Mouse (Mus musculus): ENCODE data around the gene Itpr1.
A peak's percentile ranks its signal among the peaks of the same experiment; 100 is the strongest.

The Itpr1 gene

DNA sequence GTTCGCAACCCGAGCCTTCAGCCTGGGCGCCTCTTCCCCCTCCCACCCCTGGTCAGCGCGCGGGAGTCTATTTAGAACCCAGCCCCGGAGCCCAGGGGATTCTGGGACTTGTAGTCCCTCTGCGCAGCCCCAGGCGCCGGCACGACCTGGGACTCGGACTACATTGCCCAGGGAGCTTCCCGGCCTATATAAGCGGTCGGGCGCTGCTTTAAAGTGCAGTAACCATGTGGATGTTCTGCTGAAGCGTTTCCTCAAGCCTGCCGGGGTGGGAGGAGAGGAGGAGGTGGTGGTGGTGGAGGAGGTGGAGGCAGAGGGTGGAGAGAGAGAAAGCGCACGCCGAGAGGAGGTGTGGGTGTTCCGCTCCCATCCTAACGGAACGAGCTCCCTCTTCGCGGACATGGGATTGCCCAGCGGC, at the start of gene Itpr1:
Itpr1 (plus strand) TSS at position 216 of the 415 bp plus-strand sequence.
- DNase-seq (ENCODE audit: low read depth) = peak; percentile 99

DNA sequence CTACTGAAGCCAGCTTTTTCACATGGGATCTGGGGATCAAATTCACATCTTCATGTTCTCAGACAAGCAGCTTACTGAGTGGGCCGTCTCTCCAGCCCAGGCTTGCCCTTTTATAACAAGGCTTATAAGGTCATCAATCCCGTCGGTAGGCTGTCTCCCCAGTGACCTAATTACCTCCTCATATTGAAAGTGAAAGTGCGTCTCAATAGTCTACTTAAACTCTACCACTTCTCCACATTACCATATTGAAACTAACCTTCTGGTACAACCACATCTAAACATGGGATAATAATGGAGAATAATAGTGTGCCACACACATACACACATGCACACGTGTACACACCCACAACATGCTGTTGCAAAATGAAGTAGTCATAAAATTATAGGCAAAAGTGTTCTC, 48.0 kb upstream of the Itpr1 start:
- no peak for DNase-seq (ENCODE audit: low read depth)

DNA sequence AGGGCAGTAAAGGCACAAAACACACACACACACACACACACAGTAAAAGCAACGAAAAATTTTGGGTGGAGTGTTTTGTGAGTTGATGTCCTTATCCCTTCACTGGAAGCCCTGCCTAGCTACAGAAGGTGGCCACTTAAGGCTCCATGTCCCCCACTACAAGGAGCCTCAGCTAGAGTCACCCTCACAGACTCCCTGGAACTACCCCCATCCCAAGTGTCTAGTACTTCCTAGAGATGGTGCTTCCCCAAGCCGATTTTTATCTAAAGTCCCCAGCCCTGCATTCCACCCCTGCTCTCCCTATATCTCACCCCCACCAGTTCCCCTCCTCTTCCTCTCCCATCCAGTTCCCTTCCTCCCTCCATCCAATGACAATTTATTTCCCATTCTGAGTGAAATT, 47.3 kb upstream of the Itpr1 start:
- DNase-seq (ENCODE audit: low read depth) = no peak

DNA sequence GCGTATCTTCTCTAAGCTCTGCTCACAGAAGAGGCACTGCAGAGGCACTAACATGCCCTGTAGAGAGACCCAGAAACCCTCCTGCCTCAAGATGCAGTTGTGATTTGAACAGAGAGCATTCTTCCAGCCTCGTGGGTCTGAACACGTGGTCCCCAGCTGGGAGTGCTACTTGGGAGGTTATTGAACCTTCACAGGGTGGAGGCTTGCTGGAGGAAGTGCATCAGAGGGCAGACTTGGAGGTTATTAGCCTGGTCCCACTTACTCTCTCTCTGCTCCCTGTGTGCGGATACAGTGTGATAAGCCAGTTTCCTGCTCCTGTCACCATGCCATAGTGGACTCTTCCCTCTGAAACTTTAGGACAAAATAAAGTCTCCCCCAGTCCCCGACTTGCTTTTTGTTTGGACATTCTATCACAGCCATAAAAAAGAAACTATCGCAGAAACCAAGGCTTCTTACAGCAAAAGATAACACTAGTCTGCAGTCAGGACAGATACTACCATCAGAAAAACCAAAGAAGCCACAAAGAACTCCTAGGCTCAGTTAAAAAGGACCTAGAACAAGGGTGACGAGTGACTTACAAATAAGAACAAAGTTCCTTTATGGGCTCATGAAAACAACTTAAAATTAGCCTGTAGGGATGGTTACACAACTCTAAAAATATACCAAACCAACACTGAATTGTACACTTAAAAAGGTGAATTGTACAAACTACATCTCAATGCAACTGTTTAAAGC, 44.8 kb upstream of the Itpr1 start:
- no peak for DNase-seq (ENCODE audit: low read depth)

DNA sequence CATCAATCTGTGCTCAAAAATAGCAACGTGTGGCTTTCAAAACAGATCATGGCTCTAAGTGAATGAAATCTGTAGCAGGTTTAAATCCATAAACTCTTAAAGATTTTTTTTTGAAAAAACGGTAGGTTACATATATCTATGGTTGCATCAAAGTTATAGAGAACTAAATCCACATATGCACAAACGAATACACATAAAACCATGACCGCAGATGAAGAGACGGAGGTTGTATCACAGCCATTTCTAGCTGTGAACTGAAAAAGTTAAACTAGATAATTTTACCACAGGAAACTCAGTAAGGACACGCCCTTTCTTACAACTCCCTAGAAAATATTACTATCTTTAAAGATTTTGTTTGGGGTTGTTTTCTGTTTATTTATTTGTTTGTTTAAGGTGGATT, 44.2 kb upstream of the Itpr1 start:
- no peak for DNase-seq (ENCODE audit: low read depth)

DNA sequence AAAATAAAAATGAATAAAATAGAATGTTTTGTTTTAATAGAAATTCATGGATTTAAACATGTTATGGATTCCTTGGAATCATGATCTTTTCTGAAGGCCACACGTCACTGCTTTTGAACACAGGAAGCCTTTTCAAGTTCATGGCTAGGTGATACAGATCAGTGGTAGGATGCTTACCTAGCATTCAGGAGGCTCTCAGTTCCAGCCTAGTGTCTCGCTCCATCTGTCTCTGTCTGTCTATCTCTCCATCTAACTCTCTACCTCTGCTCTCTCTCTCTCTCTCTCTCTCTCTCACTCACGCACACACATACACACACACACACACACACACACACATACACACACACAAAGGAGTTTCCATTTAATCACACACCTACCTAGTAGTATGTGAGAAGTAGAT, 43.4 kb upstream of the Itpr1 start:
- DNase-seq (ENCODE audit: low read depth) = no peak

DNA sequence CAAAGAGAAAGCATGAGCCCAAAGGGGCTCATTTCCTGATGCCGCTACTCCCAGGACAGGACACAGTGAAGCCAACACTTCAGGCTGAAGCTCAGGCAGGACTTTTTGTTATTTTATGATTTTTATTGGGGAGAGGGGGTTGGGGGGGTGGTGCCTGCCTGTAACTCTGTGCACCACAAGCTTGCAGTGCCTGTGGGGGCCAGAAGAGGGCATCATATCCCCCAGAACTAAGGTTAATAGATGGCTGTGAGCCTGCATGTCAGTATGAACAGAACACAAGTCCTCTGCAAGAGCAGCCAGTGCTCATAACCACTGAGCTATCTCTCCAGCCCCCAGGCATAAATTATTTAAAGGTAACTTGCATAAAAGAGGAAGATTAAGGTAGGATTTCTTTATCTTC, 40.7 kb upstream of the Itpr1 start:
- no peak for DNase-seq (ENCODE audit: low read depth)

DNA sequence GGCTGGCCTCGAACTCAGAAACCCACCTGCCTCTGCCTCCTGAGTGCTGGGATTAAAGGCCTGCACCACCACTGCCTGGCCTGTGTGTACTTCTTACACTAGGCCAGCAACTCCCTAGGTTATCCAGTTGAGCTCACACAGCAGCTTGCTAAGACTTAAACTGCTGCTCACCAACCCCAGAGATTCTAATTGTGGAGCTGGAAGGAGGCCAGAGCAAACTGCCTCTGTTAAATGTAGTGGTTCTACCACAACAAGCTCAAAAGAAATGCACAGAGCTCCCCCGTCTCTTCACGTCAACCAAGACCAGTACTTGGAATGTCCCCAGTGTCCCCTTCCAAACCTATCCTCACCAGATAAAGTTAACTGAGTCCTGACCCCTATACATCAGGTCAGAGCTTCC, 38.7 kb upstream of the Itpr1 start:
- DNase-seq (ENCODE audit: low read depth) = no peak

DNA sequence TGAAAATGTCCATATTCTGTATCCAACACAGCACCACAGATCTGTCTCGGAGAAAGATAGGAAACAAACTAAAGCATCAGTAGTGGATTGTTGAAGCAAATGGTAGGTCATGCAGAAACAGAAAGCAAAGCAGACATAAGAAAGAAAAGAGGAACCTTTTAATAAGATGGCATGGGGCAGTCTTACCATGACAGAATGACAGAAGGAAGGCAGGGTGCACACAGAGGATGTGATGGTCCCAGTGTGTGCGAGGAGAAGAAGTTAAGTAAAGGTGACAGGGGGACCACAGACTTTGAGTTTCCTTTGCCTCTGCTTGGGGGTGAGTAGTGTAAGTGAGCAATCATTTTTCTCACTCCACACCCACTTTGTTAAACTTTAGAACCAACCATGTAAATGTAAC, 33.8 kb upstream of the Itpr1 start:
- no peak for DNase-seq (ENCODE audit: low read depth)

DNA sequence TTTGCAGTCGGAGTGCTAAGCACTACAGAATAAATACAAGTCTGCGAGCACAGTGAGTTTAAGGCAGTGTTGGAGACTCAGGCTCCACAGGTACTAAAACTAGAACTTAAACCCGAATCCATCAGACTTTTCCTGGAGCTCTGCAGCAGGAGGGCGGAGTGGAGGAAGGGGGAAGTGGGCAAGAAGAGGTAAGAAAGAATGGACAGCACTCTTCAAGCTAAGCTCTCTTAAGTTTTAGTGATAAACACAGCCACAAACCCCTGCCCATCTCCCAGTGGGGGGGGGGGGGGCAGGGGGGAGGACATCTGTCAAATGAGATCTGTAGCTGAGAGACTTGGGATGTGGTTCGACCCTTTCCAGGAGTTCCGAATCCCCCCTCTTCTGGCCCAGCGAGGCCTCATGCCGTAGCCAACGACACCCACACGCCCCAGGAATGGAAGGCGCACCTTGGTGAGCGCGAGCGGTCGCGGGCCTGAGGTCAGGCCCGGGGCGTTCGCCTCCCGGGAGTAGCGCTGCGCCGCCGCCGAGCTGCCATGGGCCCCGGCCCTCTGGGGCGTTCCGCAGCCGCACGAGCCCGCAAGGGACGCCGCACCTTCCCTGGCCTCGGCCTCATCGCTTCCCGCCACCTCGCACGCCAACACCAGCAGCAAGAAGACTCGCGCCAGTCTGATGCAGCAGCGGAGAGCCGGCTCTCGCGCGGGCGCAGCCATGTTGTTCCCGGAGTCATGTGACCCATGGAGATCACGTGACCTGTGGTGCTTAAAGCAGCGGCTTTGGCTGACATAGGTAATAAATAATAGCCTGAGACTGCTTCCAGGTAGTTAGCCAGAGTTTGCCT, 27.8 kb upstream of the Itpr1 start, which contains the start of gene Sumf1:
Sumf1 (minus strand) TSS at position 736 of the 838 bp plus-strand sequence.
- peak; percentile 97 for DNase-seq (ENCODE audit: low read depth)

DNA sequence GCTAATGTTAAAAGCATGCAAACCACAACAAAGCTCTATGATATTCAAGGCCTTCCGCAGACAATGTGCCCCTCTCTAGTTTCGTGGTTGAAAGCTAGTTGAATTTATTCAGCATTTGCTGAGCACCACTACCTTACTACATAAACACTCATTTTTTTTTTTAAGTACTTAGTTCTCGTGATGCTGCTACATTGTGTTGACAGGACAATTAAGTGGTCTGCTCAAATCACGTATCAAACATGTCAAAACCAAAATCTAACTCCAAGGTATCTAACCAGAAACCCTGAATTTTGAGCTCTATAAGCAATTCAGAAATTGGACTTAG, 27.2 kb upstream of the Itpr1 start:
- DNase-seq (ENCODE audit: low read depth) = no peak

DNA sequence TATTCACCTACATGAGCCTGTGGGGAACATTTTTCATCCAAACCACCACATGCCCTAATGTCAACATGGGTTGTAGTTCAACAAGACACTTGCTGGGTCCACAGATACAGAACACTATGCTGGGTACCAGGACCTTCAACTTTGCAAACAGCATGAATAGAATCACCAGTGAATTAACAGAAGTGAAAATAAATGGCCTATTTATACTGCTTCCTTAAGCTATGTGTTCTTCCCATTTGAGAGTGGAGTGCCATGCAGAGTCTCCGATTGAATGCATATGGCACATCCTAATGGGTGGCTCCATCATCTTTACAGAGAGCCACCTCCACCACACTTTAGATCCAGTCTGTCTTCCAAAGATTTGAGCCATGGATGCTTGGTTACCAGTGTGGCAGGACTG, 22.2 kb upstream of the Itpr1 start:
- DNase-seq (ENCODE audit: low read depth) = no peak

DNA sequence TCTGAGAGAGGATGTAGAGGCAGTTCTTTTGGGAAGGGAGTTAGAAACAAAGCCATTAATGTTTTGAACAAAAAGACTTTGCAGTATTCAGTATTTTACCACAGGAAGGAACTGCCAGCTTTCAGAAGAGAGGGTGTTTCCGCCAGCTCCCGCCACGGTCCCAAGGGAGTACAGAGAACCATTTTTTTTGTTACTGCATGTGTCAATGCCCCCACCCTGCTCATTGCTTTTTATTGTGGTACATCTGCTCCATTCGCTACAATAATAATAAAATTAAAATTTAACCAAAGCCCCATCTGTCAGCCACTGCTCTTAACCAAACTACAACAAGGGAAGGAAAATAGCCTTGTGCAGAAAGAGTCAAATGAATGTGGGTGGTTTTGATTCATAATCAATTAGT, 20.3 kb upstream of the Itpr1 start:
- DNase-seq (ENCODE audit: low read depth) = no peak

DNA sequence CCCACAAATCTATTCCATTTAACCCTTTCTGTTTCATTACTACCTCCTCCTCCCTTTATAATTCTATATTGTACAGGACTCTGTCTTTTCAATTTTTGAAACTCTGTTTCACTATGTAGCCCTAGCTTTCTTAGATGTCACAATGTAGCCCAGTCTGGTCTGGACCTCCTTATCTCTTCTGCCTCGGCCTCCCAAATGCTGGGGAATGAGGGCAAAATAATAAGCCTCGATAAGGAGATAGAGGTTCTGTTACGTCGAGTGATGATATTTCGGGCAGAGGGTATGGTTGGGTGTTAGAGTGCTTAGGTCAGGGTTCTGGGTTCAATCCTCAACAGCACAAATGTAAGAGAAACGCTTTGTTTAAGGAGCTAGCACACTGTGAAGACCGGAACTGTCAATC, 16.2 kb upstream of the Itpr1 start:
- no peak for DNase-seq (ENCODE audit: low read depth)

DNA sequence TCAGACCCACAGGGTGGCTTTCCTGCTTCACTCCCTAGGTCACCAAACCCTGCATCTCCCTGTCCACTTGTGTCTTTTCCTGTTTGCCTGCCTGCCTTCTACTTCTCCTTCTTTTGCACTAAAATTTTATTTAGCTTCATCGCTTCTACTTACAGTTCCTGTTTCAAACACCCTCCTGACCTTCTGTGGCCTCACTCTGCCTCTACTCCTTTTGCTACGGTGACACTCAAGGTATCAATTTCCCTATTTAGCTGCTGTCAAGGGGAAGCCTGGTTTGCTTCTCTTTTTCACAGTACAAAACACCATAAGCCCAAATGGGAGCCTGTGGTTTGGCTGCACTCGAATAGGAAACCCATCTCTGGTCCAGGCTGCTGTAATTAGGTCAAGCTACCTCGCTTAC, 15.8 kb upstream of the Itpr1 start:
- no peak for DNase-seq (ENCODE audit: low read depth)

DNA sequence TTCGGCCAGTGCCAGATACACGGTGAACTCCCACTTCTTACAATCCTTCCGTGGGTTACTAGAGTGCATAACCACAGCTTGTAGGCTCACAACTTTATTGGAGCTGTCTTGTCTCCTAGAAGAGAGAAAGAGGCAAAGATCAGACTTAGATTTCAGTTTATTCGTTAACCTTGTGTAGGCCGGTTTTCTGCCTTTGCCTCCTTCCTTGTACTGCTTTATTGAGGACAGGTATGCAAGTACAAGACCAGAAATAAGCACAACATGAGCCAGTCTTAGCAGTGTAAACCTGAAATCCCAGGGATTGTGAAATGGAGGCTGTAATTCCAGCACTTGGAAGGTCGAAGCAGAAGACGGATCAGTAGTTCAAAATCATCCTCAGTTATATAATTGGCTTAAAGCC, 14.6 kb upstream of the Itpr1 start:
- DNase-seq (ENCODE audit: low read depth) = no peak

DNA sequence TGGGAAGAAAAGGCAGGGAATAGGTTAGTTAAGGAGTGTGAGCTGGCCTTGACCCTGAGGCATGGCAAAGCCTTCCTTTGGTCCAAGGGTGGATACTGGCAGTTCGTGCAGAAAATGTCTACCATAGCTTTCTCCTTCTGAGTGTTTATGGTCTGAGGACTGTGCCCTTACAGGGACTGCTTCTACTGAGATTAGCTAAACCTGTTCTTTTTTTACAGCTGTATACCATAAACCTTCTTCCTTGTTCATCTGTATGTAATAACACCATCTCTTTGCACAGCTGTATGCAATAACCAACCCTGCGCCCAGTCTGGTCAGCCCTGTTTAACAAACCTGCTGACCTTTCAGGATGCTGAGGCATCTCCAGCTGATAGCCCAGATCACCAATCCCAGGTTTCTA, 8.6 kb upstream of the Itpr1 start:
- no peak for DNase-seq (ENCODE audit: low read depth)

DNA sequence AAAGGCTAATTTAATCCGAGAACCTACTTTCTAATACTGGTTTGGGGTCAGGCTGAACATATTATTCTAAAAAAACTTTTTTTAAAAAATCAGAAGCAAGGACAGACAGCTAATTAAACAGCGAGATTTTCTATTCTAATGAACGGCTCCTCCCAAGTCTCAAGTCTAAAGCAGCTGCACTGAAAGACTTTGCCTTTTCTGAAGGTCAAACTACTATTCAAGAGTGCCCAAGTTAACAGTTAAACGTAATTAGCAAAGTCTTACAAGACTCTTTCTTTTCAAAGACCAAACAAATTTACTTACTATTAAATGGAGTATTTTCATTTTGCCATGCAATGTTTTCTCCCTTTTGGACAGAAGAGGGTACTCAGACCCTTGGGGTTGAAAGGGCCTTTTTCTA, 6.8 kb upstream of the Itpr1 start:
- DNase-seq (ENCODE audit: low read depth) = no peak

DNA sequence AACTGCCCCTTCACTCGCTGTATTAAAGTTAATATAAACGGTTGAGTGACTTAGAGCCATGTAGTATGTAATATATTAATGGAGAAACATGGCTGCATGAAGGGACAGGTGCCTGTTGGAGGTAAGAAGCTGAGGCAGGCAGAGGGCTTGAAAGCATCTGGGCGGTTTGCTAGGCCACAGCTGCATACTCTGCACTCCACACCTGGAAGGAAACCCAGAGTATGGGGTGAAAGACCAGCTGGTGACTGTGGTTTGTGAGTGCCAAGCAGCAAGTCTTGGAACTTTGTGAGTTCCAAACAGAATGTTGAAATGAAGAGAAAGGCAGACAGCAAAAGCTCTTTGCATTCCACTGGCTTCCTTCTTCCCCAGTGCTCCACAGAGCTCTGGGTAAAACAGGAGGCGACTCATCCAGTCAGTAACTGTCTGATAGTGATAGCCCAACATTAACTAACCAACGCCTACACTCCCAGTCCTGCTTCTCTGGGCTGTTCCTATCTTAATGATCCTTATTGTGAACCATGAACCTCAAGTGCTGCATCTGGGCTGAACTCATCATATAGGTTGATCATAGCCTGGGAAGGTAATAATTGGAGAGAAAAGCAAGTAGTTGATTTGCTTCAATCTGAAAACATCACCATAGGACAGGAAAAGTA, 5.9 kb upstream of the Itpr1 start:
- no peak for DNase-seq (ENCODE audit: low read depth)

DNA sequence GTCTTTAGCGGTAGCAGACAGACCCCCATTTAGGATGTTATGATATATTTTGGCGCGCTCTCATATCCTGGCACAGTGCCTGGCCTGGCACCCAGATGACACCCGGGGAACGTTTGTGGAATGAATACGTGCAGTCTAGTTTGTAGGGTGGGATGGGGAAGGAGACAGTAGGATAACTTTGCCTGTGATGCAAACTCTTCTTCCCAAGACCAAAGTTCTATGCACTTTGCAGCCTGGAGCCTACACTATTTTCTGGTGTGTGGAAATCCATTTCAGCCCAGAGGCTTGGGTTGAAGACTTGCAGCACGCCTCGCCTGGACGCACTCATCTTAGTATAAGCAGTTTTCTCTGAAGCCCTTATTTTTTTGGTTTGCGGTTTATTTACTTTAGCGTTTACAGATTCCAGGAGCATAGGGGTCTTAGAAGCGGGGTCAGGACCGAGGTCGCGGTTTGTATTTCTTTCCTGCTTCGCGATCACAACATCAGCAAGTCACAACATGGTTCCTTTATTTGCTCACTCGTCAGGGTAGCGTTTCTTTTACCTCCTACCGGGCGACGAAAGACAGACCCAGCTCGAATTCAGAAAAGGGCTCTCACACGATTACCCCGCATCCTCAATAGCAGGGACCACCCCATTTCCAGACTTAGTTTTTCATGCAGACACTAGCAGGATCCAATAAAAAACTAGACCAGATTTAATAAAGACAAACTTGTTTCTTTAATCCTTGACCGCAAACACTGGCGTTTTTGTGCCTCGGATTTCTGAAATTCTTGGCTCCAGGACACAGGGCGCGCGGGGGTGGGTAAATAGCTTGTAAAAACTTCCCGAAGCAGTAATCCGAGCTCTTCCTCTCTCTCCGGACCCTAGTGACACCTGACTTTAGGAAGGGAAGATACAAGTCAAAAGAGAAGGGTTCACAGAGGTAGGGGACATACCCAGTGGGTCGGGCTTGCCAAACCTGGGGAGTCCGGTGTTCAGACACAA, 708 bp upstream of the Itpr1 start:
- peak; percentile 55 for DNase-seq (ENCODE audit: low read depth)

DNA sequence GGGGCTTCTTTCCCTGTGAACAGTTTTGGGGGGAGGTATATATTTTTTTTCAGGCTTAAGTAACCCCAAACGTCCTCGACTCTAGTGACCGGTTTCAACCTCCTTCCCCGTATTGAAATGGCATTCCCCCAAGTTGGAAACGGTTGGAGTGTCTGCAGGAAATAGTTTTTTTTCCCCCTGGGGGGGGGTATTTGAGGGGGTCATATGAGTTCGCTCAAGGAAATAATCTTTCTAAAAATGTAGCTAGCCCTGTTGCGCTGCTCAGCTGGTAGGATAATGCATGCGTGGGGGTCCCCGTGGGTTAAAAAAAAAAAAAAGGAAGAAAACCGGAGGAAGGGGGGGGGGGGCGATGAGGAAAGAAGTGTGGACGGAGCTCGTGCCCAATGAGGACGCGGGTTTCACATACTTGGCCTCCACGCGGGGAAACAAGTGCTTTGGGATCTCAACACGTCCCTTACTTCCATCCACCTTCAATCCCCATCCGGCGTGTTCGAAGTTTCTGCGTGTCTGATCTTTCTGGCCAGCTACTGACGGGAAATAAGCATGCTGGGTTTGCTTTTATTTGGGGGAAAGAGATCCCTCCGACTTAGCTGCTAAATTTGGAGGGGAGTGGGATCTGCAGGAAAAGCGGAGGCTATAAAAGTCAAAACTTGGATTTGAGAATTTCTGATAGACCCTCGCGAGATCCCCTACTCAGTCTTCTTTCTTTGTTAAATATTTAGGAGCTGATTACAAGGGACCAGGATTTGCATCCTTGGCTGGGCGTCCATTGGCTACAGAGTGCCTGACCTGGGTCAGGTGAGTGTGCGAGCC, 791 bp downstream of the Itpr1 start:
- peak; percentile 50 for DNase-seq (ENCODE audit: low read depth)

All from NIH3T3 (cell line).